In genomic region chr1:7778657-7779056, GRCm38 (mm10) we compare ENCODE assay signal across 21 mouse cellular contexts.
A peak's percentile ranks its signal among the peaks of the same experiment; 100 is the strongest.
DNase-seq lines count a peak whose midpoint lies in the region; ATAC-seq lines count a peak whose summit lies in the region.
"Had no signal": no experiment of that assay in that cellular context is flagged by ENCODE, and none has a peak within 500 bp of the region (broad histone marks: within the 10 kb centered on the region; RNA-seq: fewer than 3 reads in every experiment).

No protein-coding gene starts in this region.

- no peaks in the 10 kb centered on the region for H3K27me3 ChIP-seq in midbrain, embryonic 11.5 days (ENCODE audit: control insufficient read depth, insufficient read depth, low read length)
- H3K27me3 ChIP-seq in midbrain, embryonic 10.5 days (ENCODE audit: low read depth, poor library complexity, severe bottlenecking): no peaks in the 10 kb centered on the region
- no peaks in the 10 kb centered on the region for H3K27me3 ChIP-seq in hindbrain, embryonic 12.5 days
- no peaks in the 10 kb centered on the region for H3K27me3 ChIP-seq in neural tube, embryonic 12.5 days (replicated peaks)
- H3K27me3 ChIP-seq: embryonic facial prominence, embryonic 15.5 days had no signal

- H3K4me2 ChIP-seq in midbrain, embryonic 11.5 days: no peak overlapping the region
- H3K4me2 ChIP-seq in hindbrain, embryonic 12.5 days (replicated peaks): no peak overlapping the region
- no peak overlapping the region for H3K4me2 ChIP-seq in neural tube, embryonic 12.5 days (replicated peaks)
- H3K4me2 ChIP-seq: embryonic facial prominence, embryonic 15.5 days; heart, embryonic 11.5 days; liver, embryonic 11.5 days had no signal

- H3K36me3 ChIP-seq in midbrain, embryonic 11.5 days (ENCODE audit: control insufficient read depth, insufficient read depth, low read length): no peaks in the 10 kb centered on the region
- H3K36me3 ChIP-seq in midbrain, embryonic 10.5 days: no peaks in the 10 kb centered on the region
- no peaks in the 10 kb centered on the region for H3K36me3 ChIP-seq in hindbrain, embryonic 12.5 days
- no peaks in the 10 kb centered on the region for H3K36me3 ChIP-seq in neural tube, embryonic 12.5 days
- H3K36me3 ChIP-seq: embryonic facial prominence, embryonic 15.5 days had no signal

- peak; percentile 83 for DNase-seq in midbrain, embryonic 11.5 days (ENCODE audit: low spot score, missing footprints)
- no peak for DNase-seq in midbrain, embryonic 10.5 days (ENCODE audit: low spot score)
- peak; percentile 23 for DNase-seq in mesoderm, embryonic 11.5 days (ENCODE audit: low read depth, low spot score)
- no peak for DNase-seq in spleen, adult 12 weeks (ENCODE audit: low spot score)
- DNase-seq in cerebellum, adult 9-10 months: no peak
- DNase-seq in heart, postnatal 10 days: no peak
- DNase-seq: cerebellum, adult 11-12 months; cerebellum, postnatal 14 days; heart, adult 11 months; left cerebral cortex, postnatal 4 days; liver, postnatal 0 days; lung, postnatal 10 days had no signal

- no peak for ATAC-seq in midbrain, embryonic 11.5 days (ENCODE audit: low FRiP score)
- peak; percentile 54; the same call in 1 of the 2 replicates for ATAC-seq in hindbrain, embryonic 12.5 days (ENCODE audit: low FRiP score)
- 0 out of 2 replicates have a peak, but pooled peaks have one; percentile 41 for ATAC-seq in neural tube, embryonic 12.5 days (ENCODE audit: low FRiP score, low read depth)
- ATAC-seq: forebrain, embryonic 14.5 days; intestine, postnatal 0 days; liver, postnatal 0 days had no signal

- no peak overlapping the region for H3K4me3 ChIP-seq in midbrain, embryonic 11.5 days (ENCODE audit: low read depth, low read length)
- H3K4me3 ChIP-seq in midbrain, embryonic 10.5 days: no peak overlapping the region
- H3K4me3 ChIP-seq in hindbrain, embryonic 12.5 days: no peak overlapping the region
- no peak overlapping the region for H3K4me3 ChIP-seq in neural tube, embryonic 12.5 days
- H3K4me3 ChIP-seq: embryonic facial prominence, embryonic 15.5 days; left cerebral cortex, adult 2 months had no signal

- WGBS in midbrain, embryonic 11.5 days: 76% methylated on average over 2 of the region's 2 CpGs
- 88% methylated on average over 2 of the region's 2 CpGs for WGBS in midbrain, embryonic 10.5 days
- WGBS in hindbrain, embryonic 12.5 days: 59% methylated on average over 2 of the region's 2 CpGs
- 59% methylated on average over 2 of the region's 2 CpGs for WGBS in neural tube, embryonic 12.5 days

- H3K4me1 ChIP-seq in midbrain, embryonic 11.5 days (ENCODE audit: control insufficient read depth, insufficient read depth, low read length): peaks cover 7% of the 10 kb centered on the region
- peaks cover 37% of the 10 kb centered on the region for H3K4me1 ChIP-seq in midbrain, embryonic 10.5 days
- peaks cover 12% of the 10 kb centered on the region for H3K4me1 ChIP-seq in hindbrain, embryonic 12.5 days
- no peaks in the 10 kb centered on the region; the same call in 1 of the 2 replicates for H3K4me1 ChIP-seq in neural tube, embryonic 12.5 days
- H3K4me1 ChIP-seq: embryonic facial prominence, embryonic 15.5 days had no signal

- no peak overlapping the region for H3K9ac ChIP-seq in midbrain, embryonic 11.5 days (ENCODE audit: low read length)
- no peak overlapping the region for H3K9ac ChIP-seq in hindbrain, embryonic 12.5 days
- H3K9ac ChIP-seq in neural tube, embryonic 12.5 days: no peak overlapping the region
- H3K9ac ChIP-seq: embryonic facial prominence, embryonic 15.5 days; liver, postnatal 0 days had no signal

- H3K27ac ChIP-seq in midbrain, embryonic 11.5 days (ENCODE audit: low read depth, low read length): no peak overlapping the region
- no peak overlapping the region for H3K27ac ChIP-seq in midbrain, embryonic 10.5 days (replicated peaks)
- no peak overlapping the region for H3K27ac ChIP-seq in hindbrain, embryonic 12.5 days
- H3K27ac ChIP-seq in neural tube, embryonic 12.5 days: no peak overlapping the region
- H3K27ac ChIP-seq: embryonic facial prominence, embryonic 15.5 days; left cerebral cortex, adult 2 months; stomach, postnatal 0 days had no signal

- H3K9me3 ChIP-seq in midbrain, embryonic 11.5 days (ENCODE audit: control insufficient read depth, low read length): no peaks in the 10 kb centered on the region
- no peaks in the 10 kb centered on the region for H3K9me3 ChIP-seq in midbrain, embryonic 10.5 days (replicated peaks)
- H3K9me3 ChIP-seq in hindbrain, embryonic 12.5 days (replicated peaks): no peaks in the 10 kb centered on the region
- no peaks in the 10 kb centered on the region for H3K9me3 ChIP-seq in neural tube, embryonic 12.5 days
- H3K9me3 ChIP-seq: embryonic facial prominence, embryonic 15.5 days had no signal

- intact Hi-C loops in heart, postnatal 10 days (cut with DNase I): no loop called here

Comparison
In these comparisons a context has a peak if more than half of its experiments do, and no peak if none do; other contexts are left out.
1. DNase-seq: peak in midbrain, embryonic 11.5 days (single experiment) and mesoderm, embryonic 11.5 days (single experiment); none in midbrain, embryonic 10.5 days (single experiment), spleen, adult 12 weeks (single experiment), cerebellum, adult 9-10 months (single experiment) and heart, postnatal 10 days (0 of 2).